ENCODE assay signal across 8 mouse cellular contexts in the genomic region with DNA sequence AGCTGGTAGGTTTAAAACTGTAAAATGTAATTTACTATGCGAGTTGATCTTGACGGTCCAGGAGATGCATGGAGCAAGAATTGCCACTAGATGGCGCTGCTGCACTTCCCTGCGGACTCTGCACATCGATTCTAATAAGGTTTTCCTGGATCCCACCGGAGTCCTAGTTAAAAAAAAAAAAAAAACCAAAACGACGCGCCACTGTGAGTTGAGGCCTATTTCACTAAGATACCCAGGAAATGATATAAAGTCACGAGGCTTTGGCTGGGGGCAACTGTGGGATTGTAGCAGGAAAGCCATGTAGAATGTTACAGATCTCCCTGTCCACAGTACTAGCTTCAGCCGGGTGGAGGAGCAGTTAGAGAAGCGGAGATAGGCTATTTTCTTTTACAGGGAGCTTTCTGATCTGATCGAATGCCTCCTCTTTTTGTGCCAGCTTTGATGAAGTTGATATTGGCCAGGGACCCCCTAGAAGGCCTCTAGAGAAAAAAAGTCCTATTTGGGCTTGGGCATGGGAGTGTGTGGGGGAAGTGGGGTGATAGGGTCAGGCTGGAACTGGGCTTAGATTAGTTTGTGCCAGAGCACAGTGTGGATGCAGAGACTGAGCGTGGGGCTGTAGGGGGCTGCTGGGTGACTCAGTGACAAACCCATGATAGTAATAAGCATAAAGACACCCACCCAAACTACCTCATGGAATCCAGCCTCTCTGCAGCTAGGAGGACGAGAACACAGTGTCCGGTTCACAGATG.
A peak's percentile ranks its signal among the peaks of the same experiment; 100 is the strongest.
DNase-seq lines count a peak whose midpoint lies in the region; ATAC-seq and TF ChIP-seq lines count a peak whose summit lies in the region.

No protein-coding gene starts in this region.

- TF ChIP-seq CTCF in bone marrow macrophage, adult 2 months (IDR thresholded peaks at IDR 0.05; ENCODE audit: low read depth, low read length): peak; percentile 82
- TF ChIP-seq CTCF in liver, postnatal 0 days (IDR thresholded peaks at IDR 0.05; ENCODE audit: low read depth): peak; percentile 89

- TF ChIP-seq EP300 in liver, postnatal 0 days (IDR thresholded peaks at IDR 0.05; ENCODE audit: low read depth): no peak

- H3K27me3 ChIP-seq in embryonic facial prominence, embryonic 14.5 days (replicated peaks; ENCODE audit: control insufficient read depth, insufficient read depth, low read length): 0 out of 2 replicates have a peak, but pooled peaks cover 9% of the 10 kb centered on the region
- peaks cover 37% of the 10 kb centered on the region for H3K27me3 ChIP-seq in heart, embryonic 15.5 days
- H3K27me3 ChIP-seq in liver, postnatal 0 days (ENCODE audit: insufficient read depth, low read length): peaks cover 8% of the 10 kb centered on the region; the same call in 1 of the 2 replicates
- H3K27me3 ChIP-seq in neural tube, embryonic 15.5 days (replicated peaks): peaks cover 35% of the 10 kb centered on the region

- no peak for TF ChIP-seq POLR2A in bone marrow macrophage, adult 2 months (IDR thresholded peaks at IDR 0.05; ENCODE audit: borderline replicate concordance, low read depth, low read length)

- no peak overlapping the region for H3K4me3 ChIP-seq in bone marrow macrophage, adult 2 months (ENCODE audit: insufficient read depth, low read length)
- peak overlapping the region; percentile 24 for H3K4me3 ChIP-seq in embryonic facial prominence, embryonic 14.5 days (ENCODE audit: low read depth, low read length)
- peak overlapping the region; percentile 28; the same call in 1 of the 2 replicates for H3K4me3 ChIP-seq in heart, embryonic 15.5 days
- H3K4me3 ChIP-seq in liver, postnatal 0 days (ENCODE audit: low read depth, low read length): no peak overlapping the region
- H3K4me3 ChIP-seq in neural tube, embryonic 15.5 days (replicated peaks): peak overlapping the region; percentile 26

- no peaks in the 10 kb centered on the region for H3K9me3 ChIP-seq in embryonic facial prominence, embryonic 14.5 days (ENCODE audit: control insufficient read depth, low read length)
- H3K9me3 ChIP-seq in heart, embryonic 15.5 days (replicated peaks): no peaks in the 10 kb centered on the region
- no peaks in the 10 kb centered on the region for H3K9me3 ChIP-seq in liver, postnatal 0 days (ENCODE audit: low read length)
- H3K9me3 ChIP-seq in neural tube, embryonic 15.5 days (replicated peaks): no peaks in the 10 kb centered on the region

- peak overlapping the region; percentile 54 for H3K4me2 ChIP-seq in embryonic facial prominence, embryonic 14.5 days (ENCODE audit: low read depth, low read length)
- peak overlapping the region; percentile 61 for H3K4me2 ChIP-seq in heart, embryonic 15.5 days
- H3K4me2 ChIP-seq in liver, postnatal 0 days (ENCODE audit: low read depth, low read length): no peak overlapping the region
- peak overlapping the region; percentile 57 for H3K4me2 ChIP-seq in neural tube, embryonic 15.5 days

- DNase-seq in MEL-GATA-1-ER (ENCODE audit: extremely low read depth, low read depth): peak; percentile 3
- DNase-seq in embryonic facial prominence, embryonic 14.5 days (ENCODE audit: low spot score): peak; percentile 87
- peak; percentile 56 to 79 for DNase-seq in kidney, postnatal 25 days
- DNase-seq in liver, postnatal 0 days: peak; percentile 78
- DNase-seq in urinary bladder, postnatal 36 days (ENCODE audit: low spot score in 2 of 2): peak; percentile 45 to 53

- no peak overlapping the region for H3K27ac ChIP-seq in bone marrow macrophage, adult 2 months (ENCODE audit: insufficient read depth, low read depth, low read length)
- no peak overlapping the region for H3K27ac ChIP-seq in embryonic facial prominence, embryonic 14.5 days (replicated peaks; ENCODE audit: low read depth, low read length)
- H3K27ac ChIP-seq in heart, embryonic 15.5 days: no peak overlapping the region
- H3K27ac ChIP-seq in liver, postnatal 0 days (ENCODE audit: low read depth): no peak overlapping the region
- no peak overlapping the region for H3K27ac ChIP-seq in neural tube, embryonic 15.5 days (replicated peaks)

- 17% methylated on average over 16 of the region's 16 CpGs for WGBS in embryonic facial prominence, embryonic 14.5 days
- WGBS in heart, embryonic 15.5 days: 12% methylated on average over 16 of the region's 16 CpGs
- 18% methylated on average over 16 of the region's 16 CpGs for WGBS in liver, postnatal 0 days (ENCODE audit: insufficient replicate concordance)
- WGBS in neural tube, embryonic 15.5 days: 18% methylated on average over 16 of the region's 16 CpGs

- no peaks in the 10 kb centered on the region for H3K36me3 ChIP-seq in embryonic facial prominence, embryonic 14.5 days (ENCODE audit: control insufficient read depth, insufficient read depth, low read length)
- H3K36me3 ChIP-seq in heart, embryonic 15.5 days: no peaks in the 10 kb centered on the region
- no peaks in the 10 kb centered on the region for H3K36me3 ChIP-seq in liver, postnatal 0 days (replicated peaks; ENCODE audit: insufficient read depth, low read length)
- H3K36me3 ChIP-seq in neural tube, embryonic 15.5 days: no peaks in the 10 kb centered on the region

- no peaks in the 10 kb centered on the region for H3K4me1 ChIP-seq in bone marrow macrophage, adult 2 months (ENCODE audit: control insufficient read depth, insufficient read depth, low read length)
- no peaks in the 10 kb centered on the region for H3K4me1 ChIP-seq in embryonic facial prominence, embryonic 14.5 days (ENCODE audit: control insufficient read depth, insufficient read depth, low read length)
- H3K4me1 ChIP-seq in heart, embryonic 15.5 days (replicated peaks): peaks cover 7% of the 10 kb centered on the region; the same call in 1 of the 2 replicates
- H3K4me1 ChIP-seq in liver, postnatal 0 days (ENCODE audit: insufficient read depth): no peaks in the 10 kb centered on the region
- peaks cover 3% of the 10 kb centered on the region for H3K4me1 ChIP-seq in neural tube, embryonic 15.5 days

- peak; percentile 55; the same call in 1 of the 2 replicates for ATAC-seq in embryonic facial prominence, embryonic 14.5 days (ENCODE audit: low read depth)
- no peak for ATAC-seq in heart, embryonic 15.5 days (replicated peaks; ENCODE audit: insufficient number of reproducible peaks, insufficient read depth, low FRiP score, low read depth)
- no peak for ATAC-seq in liver, postnatal 0 days
- ATAC-seq in neural tube, embryonic 15.5 days (ENCODE audit: low FRiP score): peak; percentile 77; the same call in 1 of the 2 replicates

- H3K9ac ChIP-seq in embryonic facial prominence, embryonic 14.5 days (ENCODE audit: low read depth, low read length): 0 out of 2 replicates have a peak overlapping the region, but pooled peaks have one; percentile 34
- no peak overlapping the region for H3K9ac ChIP-seq in heart, embryonic 15.5 days
- H3K9ac ChIP-seq in liver, postnatal 0 days (replicated peaks): no peak overlapping the region
- no peak overlapping the region for H3K9ac ChIP-seq in neural tube, embryonic 15.5 days (replicated peaks)

Comparison
In these comparisons a context has a peak if more than half of its experiments do, and no peak if none do; other contexts are left out.
1. DNase-seq: peak in every context shown above with its lines; median percentile 87 in embryonic facial prominence, embryonic 14.5 days; 78 in liver, postnatal 0 days; 68 in kidney, postnatal 25 days; 49 in urinary bladder, postnatal 36 days; 3 in MEL-GATA-1-ER.
2. H3K4me3 ChIP-seq: peak in embryonic facial prominence, embryonic 14.5 days (single experiment), heart, embryonic 15.5 days (single experiment) and neural tube, embryonic 15.5 days (single experiment); none in bone marrow macrophage, adult 2 months (single experiment) and liver, postnatal 0 days (single experiment).
3. ATAC-seq: peak in embryonic facial prominence, embryonic 14.5 days (single experiment) and neural tube, embryonic 15.5 days (single experiment); none in heart, embryonic 15.5 days (single experiment) and liver, postnatal 0 days (single experiment).